Mouse (Mus musculus): ENCODE measurements around the gene Ankrd33.
A peak's percentile ranks its signal among the peaks of the same experiment; 100 is the strongest.

Ankrd33 gene

DNA sequence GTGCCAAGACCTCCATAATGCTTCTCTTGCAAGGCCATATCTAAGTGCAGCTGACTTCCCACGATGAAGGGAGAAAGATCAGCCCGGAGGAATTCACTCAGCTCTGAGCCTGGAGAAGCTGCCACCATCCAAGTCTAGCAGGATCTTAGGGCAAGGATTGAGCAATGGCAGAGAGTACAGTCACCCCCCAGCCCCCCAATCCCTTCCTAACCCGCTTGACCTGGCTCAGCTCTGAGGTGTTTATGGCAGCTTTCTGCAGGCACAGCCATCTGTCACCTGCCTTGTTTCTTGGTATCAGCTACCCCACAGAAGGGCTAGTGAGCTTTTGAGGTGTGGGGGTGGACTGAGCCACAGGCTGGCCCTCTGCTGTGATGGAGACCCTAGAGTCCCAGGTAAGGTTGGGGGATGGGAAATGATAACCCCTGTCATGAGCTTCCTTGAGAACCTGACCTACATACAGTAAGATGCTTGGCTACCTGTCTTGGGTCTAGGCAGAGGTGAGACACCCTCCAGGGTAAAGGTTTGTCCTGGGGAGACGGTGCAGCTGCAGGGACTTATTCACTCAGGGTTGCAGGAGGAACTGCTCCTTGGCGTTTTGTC, at the start of gene Ankrd33:
Gene Ankrd33 (plus strand): TSS at position 245 of the 600 bp plus-strand sequence.
- no peak for DNase-seq

DNA sequence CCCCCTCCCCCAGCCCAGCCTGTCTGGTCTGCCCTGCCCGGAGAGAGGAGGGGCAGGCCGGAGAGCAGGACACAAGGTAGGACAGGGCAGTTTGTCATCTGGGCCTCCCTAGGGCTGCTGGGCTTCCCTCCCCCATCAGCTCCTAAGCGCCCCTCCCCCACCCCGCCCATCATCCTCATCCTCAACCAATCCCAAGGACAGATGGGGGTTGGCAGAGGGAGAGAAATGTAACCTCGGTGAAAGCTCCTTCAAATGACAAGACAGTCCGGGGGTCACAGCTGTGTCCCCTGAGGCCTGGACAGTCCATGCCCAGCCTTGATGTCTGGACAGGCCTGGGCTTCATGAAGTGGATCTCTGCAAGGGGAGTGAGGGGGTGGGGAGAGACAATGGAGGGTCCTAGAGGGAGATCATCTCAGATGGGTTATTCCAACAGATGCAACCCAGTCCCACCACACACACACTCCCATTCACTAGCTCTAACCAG, 49.1 kb upstream of the Ankrd33 start:
- DNase-seq = peak; percentile 76

GRCm38 (mm10) chr15:101066920-101067696, 48.4 kb upstream of the Ankrd33 start:
- no peak for DNase-seq

- no peak for DNase-seq
Measured at GRCm38 (mm10) chr15:101068029-101068428, 47.5 kb upstream of the Ankrd33 start.

DNA sequence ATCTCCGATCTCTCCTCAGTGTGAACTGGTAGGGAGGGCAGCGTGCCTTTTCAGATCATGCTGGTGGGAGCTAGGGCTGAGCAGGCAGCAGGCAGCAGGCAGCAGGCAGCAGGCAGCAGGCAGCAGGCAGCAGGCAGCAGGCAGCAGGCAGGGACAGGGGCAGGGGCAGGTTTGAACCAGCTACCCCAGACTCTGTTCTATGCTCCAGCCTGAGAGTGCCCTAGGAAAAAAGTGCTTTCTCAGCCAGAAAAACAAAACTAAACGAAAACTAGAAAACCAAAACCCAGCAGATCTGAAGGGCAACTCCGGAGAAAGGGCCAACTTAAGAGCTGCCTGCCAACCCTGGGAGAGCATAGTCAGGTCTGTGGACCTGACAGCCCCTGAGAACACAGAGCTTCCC, 46.9 kb upstream of the Ankrd33 start:
- DNase-seq = no peak

DNA sequence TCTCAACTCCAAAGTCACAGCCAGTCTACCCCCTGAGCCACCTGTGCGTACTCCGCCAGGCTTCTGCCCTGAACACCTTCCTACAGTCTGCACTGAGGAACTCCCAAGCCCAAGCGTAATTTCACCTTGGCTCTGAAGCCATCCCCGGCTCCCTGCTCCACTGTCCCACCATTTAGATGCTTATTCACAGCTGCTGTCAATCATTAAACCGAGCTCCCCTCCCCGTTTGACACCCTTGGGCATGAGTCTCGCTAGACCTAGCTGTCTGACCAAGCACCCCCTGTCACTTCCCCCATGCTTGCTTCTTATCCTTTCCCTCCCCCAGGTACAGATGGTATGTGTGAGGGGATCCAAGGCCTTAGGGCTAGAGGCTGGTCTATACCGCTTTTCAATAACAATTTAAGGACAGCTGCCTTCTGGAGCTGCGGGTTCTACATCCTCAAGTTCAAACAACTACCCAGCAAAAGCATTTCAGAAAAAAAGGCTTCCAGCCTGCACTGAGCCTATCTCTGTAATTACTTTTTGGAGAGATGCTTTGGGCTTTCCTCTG, 45.8 kb upstream of the Ankrd33 start:
- DNase-seq = no peak

GRCm38 (mm10) chr15:101070762-101071161, 44.8 kb upstream of the Ankrd33 start:
- no peak for DNase-seq

- no peak for DNase-seq
Measured at GRCm38 (mm10) chr15:101072736-101073135, 42.8 kb upstream of the Ankrd33 start.

GRCm38 (mm10) chr15:101074067-101074466, 41.5 kb upstream of the Ankrd33 start:
- no peak for DNase-seq

- DNase-seq = no peak
Measured at GRCm38 (mm10) chr15:101075150-101075549, 40.4 kb upstream of the Ankrd33 start.

DNA sequence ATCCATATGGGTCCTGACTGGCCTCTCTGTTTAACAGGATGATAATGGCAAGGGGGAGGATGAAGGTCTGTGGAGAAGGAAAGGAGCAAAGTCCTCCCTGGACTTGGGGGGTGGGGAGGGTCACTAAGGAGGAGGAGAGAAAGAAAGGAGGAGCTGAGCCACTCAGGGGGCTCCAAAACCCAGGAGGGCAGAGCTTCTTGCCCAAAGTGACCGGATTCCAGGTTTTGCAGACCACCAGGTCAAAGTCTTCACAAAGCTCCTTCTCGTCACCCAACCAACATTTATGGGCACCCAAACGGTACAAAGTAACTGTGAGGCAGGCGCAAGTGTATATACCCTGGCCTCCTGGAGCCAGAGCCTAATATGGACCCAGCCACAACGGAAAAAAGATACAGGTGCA, 39.9 kb upstream of the Ankrd33 start:
- DNase-seq = no peak

GRCm38 (mm10) chr15:101076071-101077000, 39.2 kb upstream of the Ankrd33 start:
- peak; percentile 76 for DNase-seq

- peak; percentile 80 for DNase-seq
Measured at GRCm38 (mm10) chr15:101077001-101077812, 38.3 kb upstream of the Ankrd33 start.

DNA sequence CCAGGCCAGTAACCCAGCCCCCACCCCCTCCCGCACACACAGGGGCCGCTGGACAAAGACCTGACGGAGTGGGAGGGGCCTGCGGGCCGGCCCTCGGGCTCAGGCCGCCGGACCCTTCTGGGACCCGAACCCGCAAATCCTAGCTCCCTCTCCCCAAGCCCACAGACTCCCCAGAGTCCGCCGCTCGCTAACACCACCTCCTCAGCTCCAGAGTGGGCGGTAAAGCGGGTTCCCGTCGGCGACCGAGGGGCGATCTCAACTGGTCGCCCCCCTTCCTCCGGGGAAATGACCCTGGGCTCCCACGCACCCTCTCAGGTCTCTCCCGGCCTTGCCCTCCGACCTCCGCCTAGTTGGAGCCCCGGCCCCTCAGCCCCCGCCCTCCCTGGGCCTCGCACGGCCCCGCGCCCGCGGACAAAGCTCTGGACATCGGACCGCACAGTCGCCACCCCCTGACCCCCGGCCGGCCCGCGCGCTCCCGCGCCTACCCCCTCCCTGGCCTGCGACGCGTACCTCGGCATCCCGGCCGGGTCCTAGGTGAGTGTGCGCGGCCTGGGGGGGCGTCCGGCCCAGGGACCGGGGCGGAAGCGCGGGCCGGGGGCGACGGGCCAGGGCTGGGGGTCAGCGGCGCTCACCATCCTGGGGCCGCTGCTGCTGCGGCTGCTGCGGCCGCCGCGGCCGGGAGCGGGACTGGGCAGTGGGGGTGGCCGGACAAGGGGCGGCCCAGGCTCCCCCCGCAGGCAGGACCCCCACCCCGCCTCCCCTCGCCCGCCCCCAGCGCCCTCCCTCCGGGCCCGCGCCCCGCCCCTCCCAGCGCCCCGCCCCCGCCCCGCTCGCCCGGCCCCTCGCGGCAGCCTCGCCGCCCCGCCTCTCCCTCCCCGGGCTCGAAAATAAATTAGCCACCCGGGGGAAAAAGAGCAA, 37.5 kb upstream of the Ankrd33 start, which contains the start of gene Fignl2:
Gene Fignl2 (minus strand): TSS at position 755 of the 918 bp plus-strand sequence.
- DNase-seq = peak; percentile 80

- DNase-seq = peak; percentile 90
Measured at GRCm38 (mm10) chr15:101078731-101079156, 36.8 kb upstream of the Ankrd33 start.

DNA sequence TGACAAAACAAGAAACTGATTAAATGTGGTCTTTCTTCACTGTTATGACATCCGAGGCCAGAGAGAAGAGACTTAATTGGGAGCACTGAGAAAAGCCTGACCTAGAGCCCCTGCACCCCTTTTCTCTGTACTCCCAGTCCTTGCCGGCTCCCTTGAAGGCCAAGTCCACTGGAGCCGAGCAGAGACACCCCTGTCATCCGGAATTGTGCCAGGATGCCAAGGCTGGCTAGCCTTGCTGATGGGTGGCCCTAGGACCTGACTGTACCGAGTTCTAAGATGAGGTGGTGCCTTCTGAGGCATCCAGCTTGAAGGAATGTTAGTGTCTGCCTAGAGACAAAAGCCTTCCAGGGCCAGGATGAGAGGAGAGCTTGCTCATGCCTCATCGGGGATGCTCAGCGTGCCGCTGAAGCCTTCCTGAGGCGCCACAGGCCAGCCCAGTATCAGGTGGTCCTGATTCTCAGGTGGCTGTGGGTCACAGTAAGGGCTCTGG, 35.5 kb upstream of the Ankrd33 start:
- DNase-seq = no peak

GRCm38 (mm10) chr15:101081035-101081548, 34.5 kb upstream of the Ankrd33 start:
- no peak for DNase-seq

DNA sequence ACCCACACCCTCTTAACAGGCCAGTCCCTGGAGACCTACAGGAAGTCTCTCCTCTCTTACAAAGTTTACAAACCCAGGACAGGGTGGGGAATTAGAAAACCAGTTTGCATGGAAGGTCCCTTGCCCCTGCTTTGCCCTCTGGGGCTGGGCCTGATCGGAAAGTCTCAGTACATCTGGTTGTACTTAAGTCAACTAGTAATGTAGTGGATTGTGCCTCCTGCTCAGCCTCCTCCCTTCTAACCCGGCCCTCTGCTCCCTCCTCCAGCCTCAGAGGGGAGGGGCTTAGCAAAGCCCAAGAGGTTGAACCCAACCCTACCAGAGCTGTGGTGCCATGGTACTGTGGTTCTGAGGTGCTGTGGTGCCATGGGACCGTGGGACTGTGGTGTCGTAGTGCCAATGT, 33.3 kb upstream of the Ankrd33 start:
- peak; percentile 78 for DNase-seq

DNA sequence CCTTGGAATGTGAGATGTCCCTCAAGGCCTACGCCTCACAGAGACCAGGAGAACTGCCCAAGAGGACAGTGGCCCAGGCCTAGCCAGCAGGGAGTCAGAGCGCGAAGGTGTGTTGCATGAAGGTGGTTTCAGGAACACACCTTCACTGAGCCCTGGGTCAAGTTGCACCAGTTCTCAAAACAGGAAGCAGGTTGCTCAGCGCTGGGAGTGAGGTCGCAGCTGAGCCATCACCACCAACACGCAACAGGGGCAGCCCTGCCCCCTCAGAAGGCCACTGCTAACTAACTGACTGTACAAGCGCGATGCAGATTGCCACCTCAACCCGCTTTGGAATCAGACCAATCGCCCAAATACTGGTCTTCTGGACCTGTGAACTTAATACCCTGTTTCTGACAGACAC, 31.1 kb upstream of the Ankrd33 start:
- DNase-seq = no peak

GRCm38 (mm10) chr15:101086451-101086850, 29.1 kb upstream of the Ankrd33 start:
- DNase-seq = no peak
